Mouse (Mus musculus) stomach, postnatal 0 days (tissue): ENCODE measurements around the gene Taf8.

ENCODE experiments used
- CTCF ChIP-seq: IDR thresholded peaks from 2 replicates; pipeline ENCODE4 v1.5.1; 2016; ENCODE audit warnings: antibody characterized with exemption, low read depth, mild to moderate bottlenecking, moderate library complexity
- EP300 ChIP-seq: optimal IDR thresholded peaks from 2 replicates; pipeline ENCODE3; 2016; ENCODE audit warnings: antibody characterized with exemption

DNA sequence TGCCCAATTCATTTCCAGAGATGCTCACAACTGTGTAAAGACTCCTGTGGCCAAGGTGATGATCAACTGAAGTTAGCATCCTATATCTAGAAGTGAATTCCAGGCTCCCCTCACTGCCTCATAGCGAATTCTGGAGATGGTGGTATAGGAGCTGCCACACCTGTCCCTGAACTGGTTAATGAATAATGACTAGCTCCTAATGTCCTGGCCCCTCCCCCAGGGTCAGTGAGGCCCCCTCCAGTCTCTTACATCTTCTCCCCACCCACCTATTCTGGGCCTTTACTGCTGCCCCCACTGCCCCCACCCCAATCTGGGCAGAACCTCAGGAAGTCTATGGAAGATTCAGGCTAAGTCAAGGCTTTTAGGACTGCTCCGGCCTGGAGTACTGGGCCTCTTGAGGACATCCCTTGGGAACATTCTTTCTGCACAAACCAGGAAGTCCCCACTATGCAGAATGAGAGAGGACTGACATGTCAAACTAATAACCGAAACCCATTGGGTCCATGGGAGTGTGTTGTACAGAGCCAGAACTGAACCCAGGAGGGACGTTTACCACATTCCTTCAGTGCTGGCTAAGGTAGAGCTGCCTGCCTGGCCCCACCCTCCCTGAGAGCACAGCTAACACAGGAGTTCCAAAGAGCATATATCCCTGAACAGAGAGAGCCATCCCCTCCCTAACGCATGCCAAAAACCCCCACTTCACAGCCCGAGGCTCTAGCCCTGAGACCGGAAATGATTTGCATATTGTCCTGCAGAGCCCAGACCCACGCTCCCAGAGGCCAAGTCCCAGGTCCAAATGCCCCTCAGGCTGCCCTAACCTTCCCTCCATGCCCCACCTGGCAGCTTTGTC lies 53.3 kb downstream of the Taf8 start:
- TF ChIP-seq EP300 (no peak), CTCF (no peak)
